Mouse (Mus musculus) CH12.LX (cell line): ENCODE measurements around the gene Pik3r6.

ENCODE experiments used
- CHD2 ChIP-seq: IDR thresholded peaks from 2 replicates; pipeline ENCODE4 v1.6.1; 2011; ENCODE audit warnings: low read length, improper control_type of control experiment
- CTCF ChIP-seq, 2 experiments: IDR thresholded peaks in 1 of 2; conservative IDR thresholded peaks in 1 of 2; 2 replicates each; pipeline ENCODE4 v1.5.1; 2011 to 2012; ENCODE audit warnings: low read depth in 2 of 2, low read length in 2 of 2, improper control_type of control experiment in 1 of 2, inconsistent platforms in 1 of 2, mild to moderate bottlenecking in 1 of 2, moderate library complexity in 1 of 2
- E2F4 ChIP-seq: IDR thresholded peaks from 2 replicates; pipeline ENCODE4 v1.6.1; 2011; ENCODE audit warnings: low read depth, low read length, improper control_type of control experiment; ENCODE audit not compliant: insufficient replicate concordance
- EP300 ChIP-seq: IDR thresholded peaks from 2 replicates; pipeline ENCODE4 v1.6.1; 2011; ENCODE audit warnings: low read length, improper control_type of control experiment
- GABPA ChIP-seq: IDR thresholded peaks from 2 replicates; pipeline ENCODE4 v1.6.1; 2012; ENCODE audit warnings: low read depth, low read length, improper control_type of control experiment, inconsistent platforms; ENCODE audit not compliant: insufficient replicate concordance
- HCFC1 ChIP-seq: IDR thresholded peaks from 2 replicates; pipeline ENCODE4 v1.6.1; 2012; ENCODE audit warnings: low read depth, mild to moderate bottlenecking, inconsistent platforms, low read length, improper control_type of control experiment
- IRF4 ChIP-seq: IDR thresholded peaks from 2 replicates; pipeline ENCODE4 v1.6.1; 2014; ENCODE audit warnings: low read depth, mild to moderate bottlenecking, inconsistent platforms, low read length, improper control_type of control experiment
- MAX ChIP-seq: IDR thresholded peaks from 2 replicates; pipeline ENCODE4 v1.6.1; 2011; ENCODE audit warnings: low read length, improper control_type of control experiment
- POLR2A ChIP-seq: IDR thresholded peaks from 2 replicates; pipeline ENCODE4 v1.6.1; 2011; ENCODE audit warnings: low read depth, mild to moderate bottlenecking, improper control_type of control experiment, low read length
- RAD21 ChIP-seq: IDR thresholded peaks from 2 replicates; pipeline ENCODE4 v1.6.1; 2011; ENCODE audit warnings: low read depth, mild to moderate bottlenecking, low read length, improper control_type of control experiment, moderate library complexity
- TCF12 ChIP-seq: IDR thresholded peaks from 2 replicates; pipeline ENCODE4 v1.6.1; 2014; ENCODE audit warnings: low read depth, mild to moderate bottlenecking, inconsistent platforms, low read length, improper control_type of control experiment
- UBTF ChIP-seq: IDR thresholded peaks from 2 replicates; pipeline ENCODE4 v1.6.1; 2012; ENCODE audit warnings: low read depth, mild to moderate bottlenecking, inconsistent platforms, low read length, improper control_type of control experiment, moderate library complexity
- ZNF384 ChIP-seq: IDR thresholded peaks from 2 replicates; pipeline ENCODE4 v1.6.1; 2012; ENCODE audit warnings: low read depth, low read length, improper control_type of control experiment, inconsistent platforms

DNA sequence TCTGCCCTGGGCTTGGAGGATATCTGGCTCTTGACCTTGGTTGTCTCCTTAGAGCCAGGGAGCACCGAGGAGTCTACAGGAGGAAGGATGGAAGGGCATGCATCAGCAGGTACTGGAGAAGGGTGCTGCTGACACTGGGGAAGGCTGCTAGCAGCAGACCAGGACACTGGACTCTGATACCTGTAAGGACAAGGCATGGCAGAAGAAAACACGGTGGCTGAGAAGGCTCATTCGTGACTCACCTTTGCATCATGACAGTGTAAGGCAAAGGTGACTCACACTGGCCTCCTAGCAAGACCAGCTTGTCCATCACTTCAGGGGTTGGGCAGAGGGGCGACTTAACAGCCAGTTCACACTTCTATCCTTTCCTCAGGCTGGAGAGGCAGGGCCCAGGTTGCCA is 33.9 kb upstream of the Pik3r6 start:
- TF ChIP-seq CTCF (conservative IDR thresholded peaks at IDR 0.05 in 1 of 2, IDR thresholded peaks at IDR 0.05 in 1 of 2; ENCODE audit: low read depth in 2 of 2, low read length in 2 of 2) (no peak), IRF4 (no peak), RAD21 (no peak), UBTF (no peak), EP300 (no peak), TCF12 (no peak), E2F4 (no peak), MAX (no peak), POLR2A (no peak), GABPA (no peak), HCFC1 (no peak), ZNF384 (no peak), CHD2 (no peak)
